Mouse (Mus musculus): ENCODE data around the gene Fam72a. TPM values are rescaled to one million over a fixed set of nuclear protein-coding genes. Genes with fewer than 3 reads are reported as not detected.
"Not testable (repeated sequence)": the region's sequence is repeated elsewhere in the genome, so short reads cannot be mapped to it uniquely, and the experiment has no call there.

Fam72a gene
- total RNA-seq, 2 experiments from 2014 or later: 0.26 to 0.44 TPM

DNA sequence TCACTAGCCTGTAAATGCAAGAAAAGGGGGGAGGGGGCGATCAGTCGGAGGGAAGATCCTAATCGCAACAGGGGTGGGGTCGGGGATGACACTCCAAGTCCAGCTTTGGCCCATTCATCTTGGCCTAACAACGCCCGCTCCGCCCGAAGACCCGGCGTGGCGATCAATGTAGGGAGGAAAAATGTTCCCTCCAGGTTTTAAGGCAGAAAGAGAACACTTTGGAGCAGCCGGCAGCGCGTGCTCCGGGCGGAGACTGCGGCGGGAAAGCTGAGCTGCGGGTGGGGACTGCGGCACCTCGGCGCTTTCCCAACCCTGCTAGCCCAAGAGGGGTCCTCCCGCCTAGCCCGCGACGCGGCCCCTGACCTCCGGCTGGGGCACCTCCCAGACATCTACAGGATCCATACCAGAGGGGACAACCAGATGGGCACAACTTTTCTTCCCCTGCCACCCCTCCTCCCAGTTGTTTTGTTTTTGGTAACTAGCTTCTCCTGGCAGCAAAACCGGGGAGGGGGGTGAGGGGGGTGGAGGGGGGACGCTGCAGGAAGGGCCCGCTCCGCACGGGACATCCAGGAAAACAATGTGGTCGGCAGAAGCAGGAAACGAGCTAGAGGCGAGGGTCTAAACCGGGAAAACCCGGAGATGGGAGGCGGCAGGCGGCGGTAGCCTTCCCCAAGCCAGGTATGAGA lies 2.0 kb upstream of the Fam72a start:
- peak in 1 of 2 experiments; percentile 43 for DNase-seq
- intact Hi-C loops (cut with DNase I): loop anchor here (5.0 kb wide), 4 partner anchors 43 to 163 kb away; no protein-coding TSS in a partner anchor

- DNase-seq: peak in 1 of 2 experiments; percentile 61
- intact Hi-C loops (cut with DNase I): loop anchor here (5.0 kb wide), 4 partner anchors 44 to 164 kb away; no protein-coding TSS in a partner anchor
These were observed 1.1 kb upstream of the Fam72a start for GRCm38 (mm10) chr1:131526371-131527270.

GRCm38 (mm10) chr1:131528081-131528507 lies 391 bp downstream of the Fam72a start:
- peak; percentile 51 to 52 for DNase-seq
- intact Hi-C loops (cut with DNase I): loop anchor here (5.0 kb wide), 4 partner anchors 46 to 166 kb away; no protein-coding TSS in a partner anchor

GRCm38 (mm10) chr1:131528561-131529166 lies 961 bp downstream of the Fam72a start:
- DNase-seq: no peak
- intact Hi-C loops (cut with DNase I): loop anchor here (5.0 kb wide), 4 partner anchors 46 to 166 kb away; no protein-coding TSS in a partner anchor

DNA sequence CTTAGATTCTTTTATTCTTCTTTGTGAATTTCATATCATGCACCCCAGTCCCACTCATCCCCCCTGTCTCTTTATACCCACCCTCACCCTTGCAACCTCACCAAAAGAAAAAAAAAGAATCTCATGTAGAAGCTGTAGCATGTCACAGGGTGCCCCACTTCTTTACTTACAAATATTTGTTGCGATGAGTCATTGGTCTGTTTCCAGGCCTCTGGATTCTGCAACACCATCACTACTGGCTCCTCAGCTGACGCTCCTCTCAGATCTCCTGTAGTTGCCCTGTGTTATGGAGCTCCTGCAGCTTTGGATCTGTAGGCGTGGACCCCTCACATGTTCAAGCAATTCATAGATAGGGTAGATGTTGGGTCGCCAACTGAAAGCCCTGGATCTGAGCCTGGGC lies 12.1 kb downstream of the Fam72a start:
- intact Hi-C loops (cut with DNase I): no loop called here
- DNase-seq: no peak

DNA sequence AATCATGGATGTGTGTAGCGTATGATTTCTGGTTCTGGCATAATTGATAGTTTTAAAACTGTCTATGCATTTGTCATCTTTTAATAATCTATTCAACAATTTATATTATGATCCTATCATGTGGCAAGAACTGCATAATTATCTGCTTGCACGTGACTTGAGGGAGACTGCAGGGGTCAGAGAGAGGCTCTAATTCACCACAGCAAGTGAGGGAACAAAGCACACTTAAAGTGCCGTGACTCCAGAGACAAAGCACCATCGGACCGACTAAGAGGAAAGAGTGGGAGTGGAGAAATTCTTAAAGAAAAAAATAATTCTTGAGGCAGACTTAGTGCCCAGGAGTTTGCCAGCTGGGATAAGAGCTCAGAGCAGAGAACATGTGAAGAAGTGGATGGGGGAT lies 13.1 kb downstream of the Fam72a start:
- intact Hi-C loops (cut with DNase I): no loop called here
- no peak for DNase-seq

DNA sequence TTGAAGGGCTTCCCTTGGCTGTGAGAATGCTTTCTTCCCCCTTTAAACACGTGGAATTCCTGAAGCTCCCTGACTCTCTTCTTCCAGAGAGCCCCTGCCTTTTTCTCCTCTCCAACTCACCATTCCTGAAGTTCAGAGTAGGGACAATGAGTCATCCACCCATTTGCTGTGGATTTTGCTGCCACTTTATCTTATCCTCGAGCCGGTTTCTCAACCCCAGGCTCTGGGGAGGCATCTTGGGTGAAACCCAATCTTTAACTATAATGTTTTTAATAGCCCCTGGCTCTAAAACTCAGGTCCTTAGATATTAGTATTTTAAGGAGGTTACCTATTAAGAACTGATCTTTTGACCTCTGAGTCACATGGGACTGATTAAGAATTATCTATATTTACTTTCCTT lies 13.7 kb downstream of the Fam72a start:
- intact Hi-C loops (cut with DNase I): no loop called here

DNA sequence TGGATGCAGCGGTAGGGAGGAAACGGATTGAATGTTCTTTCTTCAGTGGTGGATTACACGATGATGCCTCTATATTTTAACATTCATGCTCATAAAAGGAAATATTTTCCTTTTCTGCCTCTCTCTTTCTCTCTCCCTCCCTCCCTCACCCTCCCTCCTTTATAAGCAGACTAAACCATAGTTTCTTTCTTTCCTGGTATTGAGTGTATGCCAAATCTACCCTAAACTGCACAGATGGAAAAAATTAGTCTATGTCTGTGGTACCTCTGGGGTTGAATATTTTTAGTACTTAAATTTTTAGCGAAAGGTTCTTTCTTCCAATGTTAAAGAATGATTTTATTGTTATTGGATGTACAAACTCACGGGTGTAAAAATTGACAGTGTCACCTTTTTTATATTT lies 14.2 kb downstream of the Fam72a start:
- DNase-seq: no peak
- intact Hi-C loops (cut with DNase I): no loop called here

More for the DNA sequence above, 13.7 kb downstream of the Fam72a start:
- no peak for DNase-seq

DNA sequence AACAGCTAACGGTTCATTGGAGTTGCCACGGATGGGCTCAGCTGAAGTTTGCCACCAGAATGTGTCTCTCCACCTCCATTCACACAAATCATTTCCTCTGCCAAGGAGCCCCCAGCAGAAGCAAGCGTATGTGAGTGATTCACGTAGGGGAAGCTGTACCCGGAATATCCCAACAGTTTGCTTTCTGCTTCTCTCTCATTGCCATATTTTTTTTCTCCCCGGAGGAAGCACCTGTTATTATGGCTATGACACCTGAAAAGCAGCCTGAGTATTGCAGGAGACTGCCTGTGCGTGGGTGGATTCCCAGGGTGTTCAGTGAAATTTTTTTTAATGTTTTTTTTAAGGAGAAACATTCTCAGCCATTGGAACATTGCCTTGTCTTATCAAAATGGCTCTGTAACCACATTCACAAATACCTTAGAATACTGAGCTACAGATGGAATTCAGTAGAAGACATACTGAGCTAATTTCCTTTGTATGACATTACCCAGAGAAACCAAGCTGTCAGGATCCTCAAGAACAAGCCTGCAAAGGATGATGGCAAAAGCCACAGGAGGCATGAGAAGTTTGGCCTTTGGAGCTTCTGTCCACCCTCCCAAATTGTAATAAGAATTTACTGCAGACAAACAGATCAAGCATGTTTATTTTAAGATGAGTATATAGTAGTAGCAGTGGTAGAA lies 16.3 kb downstream of the Fam72a start:
- no peak for DNase-seq
- intact Hi-C loops (cut with DNase I): no loop called here

DNA sequence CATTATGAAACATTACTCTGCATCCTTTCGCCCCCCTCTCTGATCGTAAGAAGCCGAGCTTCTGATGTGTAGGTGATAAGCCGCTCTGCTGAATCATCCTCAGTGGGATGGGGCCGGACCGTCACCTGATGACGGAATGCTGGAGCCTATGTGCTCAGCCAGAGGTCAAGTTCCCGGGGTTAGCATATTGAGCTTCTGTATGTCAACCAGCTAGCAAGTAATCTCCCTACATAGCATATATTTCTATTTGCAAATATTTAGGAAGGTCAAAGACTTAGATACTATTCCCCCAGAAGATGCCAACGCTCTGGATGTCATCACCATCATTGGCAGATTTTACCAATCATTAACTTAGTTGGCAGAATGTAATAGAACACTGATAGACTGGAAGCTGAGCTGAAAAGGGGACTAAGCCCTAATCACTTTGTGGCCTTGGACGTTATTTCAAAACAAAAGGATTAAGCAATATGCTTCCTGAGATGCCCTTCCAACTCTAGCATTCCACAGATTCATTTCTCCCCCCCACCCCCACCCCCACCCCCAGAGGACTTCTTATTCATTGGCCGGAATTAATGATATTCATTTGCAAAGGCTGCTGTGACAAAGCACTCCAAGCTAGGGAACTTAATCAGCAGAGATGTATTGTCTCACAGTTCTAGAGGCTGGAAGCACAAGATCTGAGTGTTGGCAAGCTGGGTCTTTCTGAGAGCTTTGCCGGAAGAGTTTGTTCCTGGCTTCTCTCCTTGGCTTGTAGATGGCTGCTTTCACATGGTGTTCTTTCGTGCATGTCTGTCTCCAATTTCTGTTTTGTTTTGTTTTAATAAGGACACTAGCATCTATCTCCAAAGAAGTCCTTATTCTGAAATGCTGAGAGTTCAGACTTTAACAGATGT lies 19.3 kb downstream of the Fam72a start:
- intact Hi-C loops (cut with DNase I): no loop called here
- no peak for DNase-seq

DNA sequence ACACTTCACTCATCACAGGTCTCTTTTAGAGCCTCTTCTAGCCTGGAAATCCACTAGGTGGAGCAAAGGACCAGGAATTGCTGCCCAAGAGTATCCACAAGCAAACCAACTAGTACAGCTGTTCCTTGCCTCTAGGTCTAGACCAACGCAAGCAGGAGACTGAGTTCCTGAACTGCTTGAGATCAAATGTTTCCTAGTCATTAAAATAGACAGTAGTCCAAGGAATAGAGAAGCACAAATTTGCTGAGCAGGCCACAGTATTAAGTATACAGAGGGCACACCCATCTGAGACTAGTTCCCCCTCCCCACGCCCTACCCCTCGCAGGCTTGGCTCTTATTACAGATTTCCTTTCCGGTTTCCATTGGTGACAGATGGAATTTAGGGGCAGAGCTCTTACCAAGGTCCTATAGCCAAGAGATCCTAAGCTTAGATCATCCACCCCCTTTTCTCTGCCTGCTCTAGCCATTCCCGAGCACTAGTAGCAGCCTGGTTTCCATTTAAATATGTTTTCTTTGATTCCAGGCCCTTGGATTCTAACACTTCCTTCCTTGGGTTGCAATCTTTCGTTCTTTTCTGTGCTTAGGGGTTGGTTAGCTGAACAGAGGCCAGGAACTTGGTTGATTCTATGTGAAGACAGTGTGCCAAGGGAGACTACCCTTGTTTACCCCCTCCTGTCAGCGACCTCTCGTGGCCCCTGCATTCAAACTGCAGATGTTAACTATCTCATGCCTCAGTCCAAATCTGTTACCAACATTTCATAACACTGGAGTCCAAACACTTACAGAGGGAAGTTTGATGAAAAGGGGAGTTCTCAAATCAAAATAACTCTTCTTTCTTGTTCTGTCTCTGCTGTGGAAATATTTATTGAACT lies 21.0 kb downstream of the Fam72a start:
- intact Hi-C loops (cut with DNase I): no loop called here
- no peak for DNase-seq

DNA sequence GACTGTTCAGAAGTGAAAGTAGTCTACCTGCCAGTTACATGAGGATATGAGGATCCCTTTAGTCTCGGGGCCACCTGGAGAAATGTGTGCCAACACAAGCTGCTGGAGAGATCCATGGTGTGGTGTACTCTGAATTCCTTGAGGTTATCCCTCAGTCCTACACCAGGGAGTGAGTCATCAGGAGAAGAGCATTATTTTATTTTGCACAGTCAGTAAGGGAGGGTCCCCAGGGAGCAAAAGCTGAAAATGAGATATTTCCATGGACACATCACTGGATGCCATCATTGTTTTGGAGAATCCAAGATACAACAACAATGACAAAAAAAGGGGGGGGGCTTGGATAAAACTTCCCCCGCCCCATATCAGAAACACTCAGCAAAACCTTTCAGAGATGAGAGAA lies 24.3 kb downstream of the Fam72a start:
- intact Hi-C loops (cut with DNase I): no loop called here
- DNase-seq: no peak

DNA sequence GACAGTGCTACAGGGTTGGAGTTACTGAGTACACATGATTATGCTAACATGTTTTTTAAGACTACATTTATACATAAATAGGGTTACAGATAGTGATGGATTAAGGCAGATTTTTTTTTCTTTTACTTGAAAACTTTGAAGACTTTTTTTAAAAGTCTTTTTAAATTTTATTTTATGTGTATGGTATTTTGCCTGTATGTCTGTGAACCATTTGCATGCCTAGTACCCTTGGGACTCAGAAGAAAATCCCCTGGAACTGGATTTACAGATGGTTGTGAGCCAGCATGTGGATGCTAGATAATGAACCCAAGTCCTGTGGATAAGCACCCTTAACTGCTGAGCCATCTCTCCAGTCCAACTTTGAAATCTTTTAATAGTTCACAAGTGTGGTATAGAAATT lies 25.7 kb downstream of the Fam72a start:
- intact Hi-C loops (cut with DNase I): no loop called here
- no peak for DNase-seq

GRCm38 (mm10) chr1:131555042-131555812 lies 27.5 kb downstream of the Fam72a start:
- intact Hi-C loops (cut with DNase I): loop anchor here (1.0 kb wide), 1 partner anchor 263 kb away; no protein-coding TSS in a partner anchor
- DNase-seq: peak; percentile 59 to 69

DNA sequence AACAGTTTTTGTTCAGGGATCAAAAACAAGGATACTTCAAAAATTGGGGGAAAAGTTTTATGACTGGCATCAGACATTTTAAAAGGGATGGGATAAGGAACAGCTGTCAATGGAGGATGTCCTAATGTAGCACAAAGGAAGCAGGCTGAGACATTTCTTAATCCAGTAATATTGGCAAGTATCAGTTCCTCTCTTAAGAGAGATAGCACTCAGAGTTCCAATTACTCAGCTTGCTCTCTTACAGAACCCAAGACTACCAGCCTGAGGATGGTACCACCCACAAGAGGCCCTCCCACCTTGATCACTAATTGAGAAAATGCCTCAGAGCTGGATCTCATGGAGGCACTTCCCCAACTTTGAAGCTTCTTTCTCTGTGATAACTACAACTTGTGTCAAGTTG lies 32.8 kb downstream of the Fam72a start:
- DNase-seq: no peak
- intact Hi-C loops (cut with DNase I): no loop called here

- intact Hi-C loops (cut with DNase I): no loop called here
- no peak for DNase-seq
These were observed 34.4 kb downstream of the Fam72a start for GRCm38 (mm10) chr1:131562081-131562480.

- not testable (repeated sequence) for DNase-seq
These were observed 38.4 kb downstream of the Fam72a start for GRCm38 (mm10) chr1:131566056-131566455.

DNA sequence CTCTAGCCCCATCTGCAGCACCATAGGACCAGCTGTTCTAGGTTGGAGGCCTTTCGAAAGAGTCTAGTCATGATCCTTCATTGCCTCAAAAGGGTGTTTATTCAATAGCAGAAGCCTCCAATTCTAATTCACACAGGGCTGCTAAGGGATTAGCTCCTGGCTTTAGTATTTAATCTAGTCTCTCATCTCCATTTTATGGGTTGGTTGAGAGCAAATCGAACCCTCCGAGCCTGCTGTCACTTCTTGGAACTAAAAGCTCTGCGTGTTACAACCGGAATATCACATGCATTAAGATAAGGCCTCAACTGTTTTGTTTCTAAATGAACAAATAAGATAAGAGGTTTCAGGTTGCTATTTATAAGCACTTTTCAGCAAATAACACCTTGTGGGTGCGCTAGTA lies 42.0 kb downstream of the Fam72a start:
- DNase-seq: no peak
- intact Hi-C loops (cut with DNase I): no loop called here

More at GRCm38 (mm10) chr1:131566056-131566455, 38.4 kb downstream of the Fam72a start:
- intact Hi-C loops (cut with DNase I): not testable (repeated sequence)

Measured in gastrocnemius, postnatal 36 days (tissue).